Mouse (Mus musculus): ENCODE data around the gene Mlph. TPM values are rescaled to one million over a fixed set of nuclear protein-coding genes. Genes with fewer than 3 reads are reported as not detected.

Mlph gene
- polyA plus RNA-seq, 1 experiment from 2014 or later = 8.8 TPM

DNA sequence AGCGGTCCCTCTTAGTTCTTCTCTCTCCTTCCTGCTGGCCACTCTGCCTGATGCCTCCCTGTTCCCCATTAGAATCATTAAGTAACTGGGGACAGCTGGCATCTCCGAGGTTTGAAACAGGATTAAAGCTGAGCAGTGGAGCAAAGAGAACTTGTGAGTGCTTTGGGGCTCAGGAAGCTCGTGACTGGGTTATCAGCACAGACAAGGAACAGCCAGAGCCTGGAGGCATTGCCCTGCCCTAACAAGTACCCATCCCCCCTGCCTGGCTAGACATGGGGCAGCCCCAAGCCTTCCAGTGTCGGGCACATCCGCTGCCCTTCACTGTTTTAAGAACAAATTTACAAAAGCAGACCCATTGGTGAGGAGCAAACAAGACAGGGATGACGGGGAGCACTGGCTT lies 2.6 kb downstream of the Mlph start:
- DNase-seq (ENCODE audit: low spot score) (peak; percentile 53), ATAC-seq (ENCODE audit: low FRiP score, low TSS enrichment) (peak; percentile 44; the same call in 1 of the 2 replicates)
- Histone ChIP-seq H3K4me2 (replicated peaks; ENCODE audit: low read depth) (no peak overlapping the region), H3K27me3 (ENCODE audit: control insufficient read depth, insufficient read depth, low read length) (no peaks in the 10 kb centered on the region), H3K4me3 (ENCODE audit: low read depth, low read length) (no peak overlapping the region), H3K9me3 (ENCODE audit: control insufficient read depth, low read length) (0 out of 2 replicates have a peak, but pooled peaks cover 3% of the 10 kb centered on the region), H3K9ac (ENCODE audit: low read length) (no peak overlapping the region), H3K27ac (replicated peaks) (peak overlapping the region; percentile 45), H3K4me1 (replicated peaks; ENCODE audit: control insufficient read depth, insufficient read depth) (0 out of 2 replicates have a peak, but pooled peaks cover 2% of the 10 kb centered on the region), H3K36me3 (ENCODE audit: control insufficient read depth, insufficient read depth, low read length) (no peaks in the 10 kb centered on the region)
- WGBS = 59% methylated on average over 6 of the region's 6 CpGs
- no peak for TF ChIP-seq EP300 (optimal IDR thresholded peaks at IDR 0.05)
- no peak for TF ChIP-seq CTCF (IDR thresholded peaks at IDR 0.05; ENCODE audit: low read depth)

DNA sequence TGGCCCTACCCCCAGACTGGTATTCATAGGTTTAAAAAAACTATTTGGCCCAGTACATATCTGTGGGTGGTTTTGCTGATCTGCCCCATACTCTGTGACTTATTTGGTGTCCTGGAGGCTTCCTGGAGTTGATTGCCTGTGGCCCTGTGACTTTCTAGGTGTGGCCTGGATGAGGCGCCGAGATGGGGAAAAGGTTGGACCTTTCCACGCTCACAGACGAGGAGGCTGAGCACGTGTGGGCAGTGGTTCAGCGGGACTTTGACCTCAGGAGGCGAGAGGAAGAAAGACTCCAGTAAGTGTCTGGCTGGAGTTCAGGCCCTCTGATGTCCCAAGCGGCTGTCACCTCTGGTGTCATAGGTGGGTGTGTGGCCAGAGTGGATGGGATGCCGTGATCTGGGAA lies 6.8 kb downstream of the Mlph start:
- Histone ChIP-seq H3K27ac (replicated peaks) (peak overlapping the region; percentile 69; the same call in 1 of the 2 replicates), H3K4me1 (replicated peaks; ENCODE audit: control insufficient read depth, insufficient read depth) (no peaks in the 10 kb centered on the region), H3K9me3 (ENCODE audit: control insufficient read depth, low read length) (0 out of 2 replicates have a peak, but pooled peaks cover 3% of the 10 kb centered on the region), H3K27me3 (ENCODE audit: control insufficient read depth, insufficient read depth, low read length) (no peaks in the 10 kb centered on the region), H3K4me2 (replicated peaks; ENCODE audit: low read depth) (no peak overlapping the region), H3K4me3 (ENCODE audit: low read depth, low read length) (no peak overlapping the region), H3K9ac (ENCODE audit: low read length) (no peak overlapping the region), H3K36me3 (ENCODE audit: control insufficient read depth, insufficient read depth, low read length) (no peaks in the 10 kb centered on the region)
- DNase-seq (ENCODE audit: low spot score) (peak; percentile 64), ATAC-seq (ENCODE audit: low FRiP score, low TSS enrichment) (peak; percentile 60)
- WGBS = 73% methylated on average over 9 of the region's 9 CpGs
- no peak for TF ChIP-seq CTCF (IDR thresholded peaks at IDR 0.05; ENCODE audit: low read depth)
- no peak for TF ChIP-seq EP300 (optimal IDR thresholded peaks at IDR 0.05)

DNA sequence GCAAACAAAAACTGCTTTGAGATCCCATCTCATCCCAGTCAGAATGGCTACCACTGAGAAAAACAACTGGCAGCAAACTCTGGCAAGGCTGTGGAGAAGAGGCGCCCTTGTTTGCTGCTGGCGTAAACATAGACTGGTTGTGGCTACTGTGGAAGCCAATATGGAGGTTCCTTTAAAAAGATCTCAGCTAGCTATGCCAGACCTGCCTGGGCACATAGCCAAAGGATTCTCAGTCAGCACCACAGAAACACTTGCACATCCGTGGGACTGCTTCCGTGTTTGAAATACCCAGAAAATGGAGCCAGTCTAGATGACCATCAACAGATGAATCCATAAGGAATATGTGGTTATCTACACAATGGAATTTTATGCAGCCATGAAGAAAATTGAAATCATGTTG lies 11.1 kb downstream of the Mlph start:
- Histone ChIP-seq H3K9ac (ENCODE audit: low read length) (no peak overlapping the region), H3K4me3 (ENCODE audit: low read depth, low read length) (no peak overlapping the region), H3K27ac (replicated peaks) (no peak overlapping the region), H3K36me3 (ENCODE audit: control insufficient read depth, insufficient read depth, low read length) (no peaks in the 10 kb centered on the region), H3K4me2 (replicated peaks; ENCODE audit: low read depth) (no peak overlapping the region), H3K4me1 (replicated peaks; ENCODE audit: control insufficient read depth, insufficient read depth) (0 out of 2 replicates have a peak, but pooled peaks cover 5% of the 10 kb centered on the region), H3K27me3 (ENCODE audit: control insufficient read depth, insufficient read depth, low read length) (no peaks in the 10 kb centered on the region), H3K9me3 (ENCODE audit: control insufficient read depth, low read length) (no peaks in the 10 kb centered on the region)
- ATAC-seq (ENCODE audit: low FRiP score, low TSS enrichment) (no peak), DNase-seq (ENCODE audit: low spot score) (no peak)
- WGBS = 67% methylated on average over 4 of the region's 4 CpGs
- no peak for TF ChIP-seq EP300 (optimal IDR thresholded peaks at IDR 0.05)
- no peak for TF ChIP-seq CTCF (IDR thresholded peaks at IDR 0.05; ENCODE audit: low read depth)

DNA sequence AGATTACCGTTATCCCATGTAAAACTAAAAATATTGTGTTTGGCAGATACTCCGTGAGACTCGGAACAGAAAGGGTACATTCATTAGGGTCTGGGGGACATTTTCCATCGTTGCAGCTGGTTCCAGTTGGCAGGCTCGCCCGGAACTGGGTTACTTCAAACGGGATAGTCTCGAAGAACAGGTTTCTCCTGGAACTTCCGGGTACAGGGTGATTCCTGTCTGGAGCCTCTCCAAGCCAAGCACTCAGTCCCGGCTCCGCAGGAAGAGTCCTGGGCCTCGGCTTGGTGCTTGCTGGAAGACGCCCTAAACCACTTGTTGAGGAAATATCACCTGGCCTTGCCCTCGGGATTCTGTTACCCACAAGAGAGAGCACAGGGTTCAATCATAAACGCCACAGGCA lies 12.4 kb downstream of the Mlph start:
- peak overlapping the region; percentile 56 for H3K4me2 ChIP-seq (replicated peaks; ENCODE audit: low read depth)
- no peaks in the 10 kb centered on the region for H3K36me3 ChIP-seq (ENCODE audit: control insufficient read depth, insufficient read depth, low read length)
- TF ChIP-seq CTCF (IDR thresholded peaks at IDR 0.05; ENCODE audit: low read depth) = no peak
- peak; percentile 93 for TF ChIP-seq EP300 (optimal IDR thresholded peaks at IDR 0.05)
- 0 out of 2 replicates have a peak, but pooled peaks cover 5% of the 10 kb centered on the region for H3K4me1 ChIP-seq (replicated peaks; ENCODE audit: control insufficient read depth, insufficient read depth)
- peak overlapping the region; percentile 78 for H3K27ac ChIP-seq (replicated peaks)
- no peak overlapping the region for H3K4me3 ChIP-seq (ENCODE audit: low read depth, low read length)
- peak; percentile 83 for ATAC-seq (ENCODE audit: low FRiP score, low TSS enrichment)
- 28% methylated on average over 15 of the region's 15 CpGs for WGBS
- H3K9me3 ChIP-seq (ENCODE audit: control insufficient read depth, low read length) = no peaks in the 10 kb centered on the region
- peak; percentile 85 for DNase-seq (ENCODE audit: low spot score)
- H3K9ac ChIP-seq (ENCODE audit: low read length) = no peak overlapping the region
- no peaks in the 10 kb centered on the region for H3K27me3 ChIP-seq (ENCODE audit: control insufficient read depth, insufficient read depth, low read length)

DNA sequence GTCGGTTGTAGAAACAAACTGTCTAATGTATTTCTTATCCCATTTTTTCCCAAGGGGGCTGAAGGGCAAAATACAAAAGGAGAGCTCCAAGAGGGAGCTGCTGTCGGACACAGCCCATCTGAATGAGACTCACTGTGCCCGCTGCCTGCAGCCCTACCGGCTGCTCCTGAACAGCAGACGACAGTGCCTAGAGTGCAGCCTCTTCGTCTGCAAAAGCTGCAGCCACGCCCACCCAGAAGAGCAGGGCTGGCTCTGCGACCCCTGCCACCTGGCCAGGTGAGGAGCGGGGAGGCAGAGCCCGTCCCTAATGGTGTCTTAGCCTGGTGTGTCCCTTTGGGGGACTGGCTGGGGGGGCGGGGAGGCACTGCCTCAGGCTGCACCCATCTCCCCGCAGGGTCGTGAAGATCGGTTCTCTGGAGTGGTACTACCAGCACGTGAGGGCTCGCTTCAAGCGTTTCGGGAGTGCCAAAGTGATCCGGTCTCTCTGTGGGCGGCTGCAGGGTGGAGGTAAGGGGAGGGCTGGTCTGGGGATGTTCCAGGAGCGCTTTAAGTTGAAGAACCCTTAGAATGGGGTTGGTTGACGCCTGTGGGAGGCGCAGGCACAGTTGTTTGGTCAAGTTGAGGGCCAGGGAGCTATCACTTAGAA lies 13.2 kb downstream of the Mlph start:
- WGBS = 6% methylated on average over 23 of the region's 23 CpGs
- no peak for DNase-seq (ENCODE audit: low spot score)

DNA sequence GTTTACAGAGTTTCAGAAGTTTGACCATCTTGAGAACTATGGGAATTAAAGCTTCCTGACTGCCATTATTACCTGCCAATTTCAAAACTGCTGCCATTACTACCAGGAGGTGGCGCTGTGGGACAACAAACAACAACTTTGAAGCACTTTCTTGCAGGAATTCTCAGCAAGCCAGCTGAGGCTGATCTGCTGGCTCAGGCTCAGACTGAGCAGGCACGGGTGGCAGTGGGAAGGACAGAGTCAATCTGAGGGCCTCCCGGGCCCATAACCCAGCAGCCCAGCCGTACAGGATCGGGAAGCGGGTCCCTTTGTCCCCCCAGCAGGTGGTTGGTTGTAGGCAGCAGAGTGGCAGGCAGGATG lies 13.7 kb downstream of the Mlph start:
- 6% methylated on average over 6 of the region's 6 CpGs for WGBS
- H3K9ac ChIP-seq (ENCODE audit: low read length) = no peak overlapping the region
- H3K27ac ChIP-seq (replicated peaks) = no peak overlapping the region
- DNase-seq (ENCODE audit: low spot score) (peak; percentile 91), ATAC-seq (ENCODE audit: low FRiP score, low TSS enrichment) (peak; percentile 36; the same call in 1 of the 2 replicates)
- H3K9me3 ChIP-seq (ENCODE audit: control insufficient read depth, low read length) = no peaks in the 10 kb centered on the region
- H3K4me1 ChIP-seq (replicated peaks; ENCODE audit: control insufficient read depth, insufficient read depth) = 0 out of 2 replicates have a peak, but pooled peaks cover 5% of the 10 kb centered on the region
- peak overlapping the region; percentile 56 for H3K4me2 ChIP-seq (replicated peaks; ENCODE audit: low read depth)
- TF ChIP-seq EP300 (optimal IDR thresholded peaks at IDR 0.05) (no peak), CTCF (IDR thresholded peaks at IDR 0.05; ENCODE audit: low read depth) (peak; percentile 95)
- H3K27me3 ChIP-seq (ENCODE audit: control insufficient read depth, insufficient read depth, low read length) = no peaks in the 10 kb centered on the region
- no peaks in the 10 kb centered on the region for H3K36me3 ChIP-seq (ENCODE audit: control insufficient read depth, insufficient read depth, low read length)
- H3K4me3 ChIP-seq (ENCODE audit: low read depth, low read length) = peak overlapping the region; percentile 24; the same call in 1 of the 2 replicates

More for the DNA sequence above, 13.2 kb downstream of the Mlph start:
- H3K9me3 ChIP-seq (ENCODE audit: control insufficient read depth, low read length) = no peaks in the 10 kb centered on the region
- no peaks in the 10 kb centered on the region for H3K36me3 ChIP-seq (ENCODE audit: control insufficient read depth, insufficient read depth, low read length)
- H3K9ac ChIP-seq (ENCODE audit: low read length) = 0 out of 2 replicates have a peak overlapping the region, but pooled peaks have one; percentile 32
- peak overlapping the region; percentile 56 for H3K4me2 ChIP-seq (replicated peaks; ENCODE audit: low read depth)
- no peak for TF ChIP-seq EP300 (optimal IDR thresholded peaks at IDR 0.05)
- TF ChIP-seq CTCF (IDR thresholded peaks at IDR 0.05; ENCODE audit: low read depth) = no peak
- H3K27me3 ChIP-seq (ENCODE audit: control insufficient read depth, insufficient read depth, low read length) = no peaks in the 10 kb centered on the region
- H3K27ac ChIP-seq (replicated peaks) = peak overlapping the region; percentile 78
- peak overlapping the region; percentile 24 for H3K4me3 ChIP-seq (ENCODE audit: low read depth, low read length)
- peak; percentile 16; the same call in 1 of the 2 replicates for ATAC-seq (ENCODE audit: low FRiP score, low TSS enrichment)
- H3K4me1 ChIP-seq (replicated peaks; ENCODE audit: control insufficient read depth, insufficient read depth) = 0 out of 2 replicates have a peak, but pooled peaks cover 5% of the 10 kb centered on the region
